Mouse (Mus musculus): ENCODE measurements around the gene Pam.

Gene Pam

DNA sequence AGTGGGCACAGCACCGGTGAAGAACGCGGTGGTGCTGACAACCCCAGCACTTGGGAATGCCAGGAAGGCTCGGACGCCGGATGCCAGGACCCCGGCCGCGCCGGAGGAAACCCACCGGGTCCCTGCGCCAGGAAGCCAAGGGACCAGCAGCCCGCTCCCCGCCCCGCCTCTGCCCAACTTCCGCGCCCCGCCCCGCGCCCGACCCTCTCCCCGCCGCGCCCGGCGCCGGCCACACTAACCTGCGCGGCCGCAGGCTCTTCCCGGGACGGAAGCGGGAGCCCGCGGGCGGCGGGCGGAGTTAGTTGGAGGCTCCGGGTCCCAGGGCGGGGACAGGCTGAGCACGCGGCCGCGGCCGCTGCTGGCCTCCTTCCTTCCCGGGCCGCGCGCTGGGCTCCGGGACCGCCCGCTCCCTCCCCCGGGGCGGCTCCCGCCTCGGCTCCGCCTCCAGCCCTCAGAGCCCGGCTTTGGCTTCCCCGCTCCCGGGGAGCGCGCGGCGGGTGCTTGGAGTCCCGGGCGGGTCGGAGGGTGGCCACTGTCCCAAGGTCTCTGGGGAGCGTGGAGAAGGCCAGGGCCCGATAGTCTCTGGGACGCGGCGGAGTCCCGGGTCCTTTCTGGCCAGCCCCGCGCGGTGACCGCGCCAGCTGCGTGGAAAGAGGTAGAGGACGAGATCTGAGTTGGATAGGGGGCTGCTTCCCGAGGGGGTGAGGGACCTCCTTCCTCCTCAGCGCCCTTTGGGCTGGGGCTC is at the start of gene Pam:
TSS of gene Pam (minus strand) at position 401 of the 745 bp plus-strand sequence.
- DNase-seq (ENCODE audit: low spot score), result peak; percentile 82

GRCm38 (mm10) chr1:98144845-98145244 is 49.4 kb upstream of the Pam start:
- no peak for DNase-seq (ENCODE audit: low spot score)

GRCm38 (mm10) chr1:98131244-98131643 is 35.8 kb upstream of the Pam start:
- DNase-seq (ENCODE audit: low spot score), result no peak

GRCm38 (mm10) chr1:98129561-98130347 is 34.3 kb upstream of the Pam start:
- no peak for DNase-seq (ENCODE audit: low spot score)

- no peak for DNase-seq (ENCODE audit: low spot score)
Observed at GRCm38 (mm10) chr1:98129111-98129510, 33.7 kb upstream of the Pam start.

DNA sequence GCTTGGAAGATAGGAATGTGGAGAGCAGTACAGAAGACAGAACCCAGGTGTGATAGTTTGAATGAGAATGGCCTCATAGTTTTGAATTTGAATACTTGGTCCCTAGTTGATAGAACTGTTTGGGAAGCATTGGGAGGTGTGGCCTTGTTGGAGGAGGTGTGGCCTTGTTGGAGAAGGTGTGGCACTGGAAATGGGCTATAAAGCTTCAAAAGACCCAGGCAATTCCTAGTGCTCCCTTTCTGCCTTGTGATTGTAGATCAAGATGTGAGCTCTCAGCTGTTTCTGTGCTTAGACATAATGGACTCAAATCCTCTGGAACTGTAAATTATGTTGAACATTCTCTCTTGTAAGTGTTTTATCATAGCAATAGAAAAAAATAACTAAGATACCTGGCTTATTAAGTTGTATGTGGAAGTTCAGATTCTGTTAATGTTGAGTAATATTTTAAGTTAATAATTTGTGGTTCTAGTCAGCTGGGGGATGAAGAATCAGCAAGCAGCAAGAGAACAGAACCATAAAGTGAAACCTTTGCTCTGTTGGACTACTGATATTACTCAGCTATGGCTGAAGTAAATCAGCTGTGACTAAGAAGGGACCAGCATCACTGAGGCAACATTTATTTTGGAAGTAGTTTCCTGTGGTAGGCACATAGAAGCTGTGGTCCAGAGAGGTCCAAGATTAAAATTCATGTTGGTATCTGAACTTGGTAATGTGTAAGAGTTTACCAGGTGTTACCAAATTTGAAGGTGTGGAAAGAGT is 33.1 kb upstream of the Pam start:
- DNase-seq (ENCODE audit: low spot score), result no peak

DNA sequence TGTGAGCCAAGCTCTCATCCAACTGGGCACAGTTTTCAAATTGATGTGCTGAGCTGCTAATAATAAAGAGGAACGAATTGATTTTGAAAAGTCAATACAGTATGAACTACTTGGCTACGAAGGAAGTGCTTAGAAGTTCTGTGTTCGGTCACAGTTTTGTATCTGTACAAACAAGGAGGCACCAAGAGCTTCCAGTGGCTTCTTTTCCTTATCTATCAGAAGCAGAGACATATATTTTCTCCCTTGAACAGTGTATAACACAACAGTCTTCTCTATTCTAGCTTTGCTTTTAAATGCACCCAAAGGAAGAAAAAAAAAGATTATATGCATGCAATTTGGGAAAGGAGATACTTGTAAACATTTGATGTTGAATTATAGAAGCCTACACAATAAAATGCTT is 30.8 kb upstream of the Pam start:
- no peak for DNase-seq (ENCODE audit: low spot score)

GRCm38 (mm10) chr1:98124727-98125126 is 29.3 kb upstream of the Pam start:
- DNase-seq (ENCODE audit: low spot score), result no peak

DNA sequence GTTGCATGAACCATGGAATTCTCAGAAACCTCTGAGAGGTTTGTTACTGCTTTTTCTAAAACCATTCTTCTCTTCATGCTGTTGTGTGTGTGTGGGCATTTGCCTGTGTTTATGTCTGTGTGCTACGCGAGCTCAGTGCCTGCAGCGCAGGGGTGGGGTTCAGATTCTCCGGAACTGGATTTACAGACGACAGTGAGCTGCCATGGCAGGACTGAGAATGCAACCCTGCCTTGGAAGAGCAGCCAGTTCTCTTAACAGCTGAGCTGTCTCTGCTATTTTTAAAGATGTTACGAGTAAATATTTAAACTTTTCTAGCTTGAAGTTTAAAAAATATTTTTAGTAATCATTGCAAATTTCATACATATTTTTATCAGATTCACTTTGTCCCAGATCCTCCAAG is 24.1 kb upstream of the Pam start:
- DNase-seq (ENCODE audit: low spot score), result no peak

DNA sequence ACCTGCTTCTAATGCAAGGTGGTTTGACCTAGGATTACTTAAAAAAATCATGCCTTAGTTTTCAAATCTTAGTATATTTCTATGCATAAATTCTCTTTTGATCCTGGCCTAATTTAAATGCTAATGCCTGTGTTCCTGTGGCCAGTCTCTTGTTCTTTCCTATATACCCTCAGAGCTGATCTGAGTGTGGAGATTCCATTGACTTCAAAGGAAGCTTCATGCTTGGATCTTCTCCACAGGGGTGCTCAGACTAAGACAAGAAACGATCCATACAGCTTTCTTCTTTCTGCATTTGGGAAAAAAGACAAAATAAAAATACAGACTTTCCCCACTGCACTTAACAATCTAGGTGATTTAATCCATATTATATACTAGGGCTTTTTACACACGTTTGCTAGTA is 12.2 kb upstream of the Pam start:
- DNase-seq (ENCODE audit: low spot score), result no peak

DNA sequence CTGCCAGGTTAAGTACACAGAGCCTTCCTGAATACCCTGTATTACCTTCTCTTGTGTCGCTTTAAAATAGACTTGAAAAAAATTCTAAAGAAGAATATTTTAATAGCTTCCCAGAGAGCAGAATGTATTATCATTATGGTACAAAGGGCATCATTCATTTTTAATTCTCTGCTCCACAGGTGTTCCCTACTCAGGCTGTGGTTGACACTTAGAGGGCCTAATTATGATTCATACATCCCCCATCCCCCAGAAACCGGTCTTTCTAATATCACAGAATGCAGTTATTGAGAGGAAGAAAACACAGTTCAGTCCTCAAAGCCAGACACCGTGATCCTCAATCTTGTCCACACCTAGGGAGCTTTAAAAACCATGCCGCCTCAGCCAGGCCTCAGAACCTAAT is 4.0 kb upstream of the Pam start:
- no peak for DNase-seq (ENCODE audit: low spot score)

DNA sequence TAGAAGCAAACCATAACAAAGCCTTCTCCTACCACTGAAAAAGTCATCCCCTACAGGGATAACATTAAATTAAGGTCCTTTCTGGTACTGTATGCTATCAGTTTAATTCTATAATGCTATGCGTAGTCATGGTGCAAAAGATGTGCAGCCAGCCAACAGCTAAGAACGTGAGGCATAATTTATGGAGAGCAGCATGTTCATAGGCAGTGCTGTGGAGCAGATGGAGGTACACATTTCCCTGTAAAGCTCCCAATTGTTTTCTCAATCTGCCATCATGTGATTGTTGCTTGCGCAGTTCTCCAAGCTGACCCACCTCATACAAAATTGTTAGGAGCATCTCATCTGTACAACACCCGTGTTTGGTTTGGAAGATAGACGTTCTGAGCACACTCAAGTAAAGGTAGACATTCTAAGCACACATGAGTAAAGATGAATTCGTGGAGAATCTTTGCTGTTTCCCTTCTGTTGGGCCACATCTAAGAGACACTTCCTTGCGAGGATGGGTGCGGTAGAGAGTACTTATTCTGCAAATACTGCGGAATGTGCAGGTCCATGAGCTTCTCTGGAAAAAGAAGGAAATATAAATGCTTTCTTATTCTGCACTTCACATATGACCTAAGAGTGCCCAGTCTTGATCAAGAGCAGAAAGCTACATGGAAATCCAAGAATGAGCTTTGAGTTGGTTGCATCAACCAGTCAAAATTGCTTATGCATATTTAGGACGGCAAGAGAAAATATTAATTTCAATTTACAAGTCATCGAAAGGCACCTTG is 2.7 kb upstream of the Pam start:
- no peak for DNase-seq (ENCODE audit: low spot score)

- no peak for DNase-seq (ENCODE audit: low spot score)
Observed at GRCm38 (mm10) chr1:98096396-98096935, 1.0 kb upstream of the Pam start.

DNA sequence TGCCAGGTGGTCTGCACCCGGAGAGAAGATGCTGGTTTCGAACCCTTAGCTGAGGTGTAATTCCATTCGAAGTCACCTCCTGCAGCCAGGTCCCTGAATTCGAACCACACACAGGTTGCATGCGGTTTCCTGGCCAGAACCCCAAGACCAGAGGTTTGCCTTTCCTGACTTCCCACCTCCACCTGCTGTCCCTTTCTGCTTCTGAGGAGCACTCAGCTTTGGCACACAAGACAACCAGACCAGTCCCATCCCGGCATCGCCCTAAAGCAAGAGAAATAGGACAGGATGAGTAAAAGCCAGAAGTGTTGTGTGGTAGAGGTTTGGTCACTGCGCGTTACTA is 515 bp upstream of the Pam start:
- no peak for DNase-seq (ENCODE audit: low spot score)

GRCm38 (mm10) chr1:98094811-98095245 is 618 bp downstream of the Pam start:
- peak; percentile 63 for DNase-seq (ENCODE audit: low spot score)

- no peak for DNase-seq (ENCODE audit: low spot score)
Observed at GRCm38 (mm10) chr1:98089336-98089975, 6.0 kb downstream of the Pam start.

- DNase-seq (ENCODE audit: low spot score), result no peak
Observed at GRCm38 (mm10) chr1:98086456-98086855, 9.0 kb downstream of the Pam start.

DNA sequence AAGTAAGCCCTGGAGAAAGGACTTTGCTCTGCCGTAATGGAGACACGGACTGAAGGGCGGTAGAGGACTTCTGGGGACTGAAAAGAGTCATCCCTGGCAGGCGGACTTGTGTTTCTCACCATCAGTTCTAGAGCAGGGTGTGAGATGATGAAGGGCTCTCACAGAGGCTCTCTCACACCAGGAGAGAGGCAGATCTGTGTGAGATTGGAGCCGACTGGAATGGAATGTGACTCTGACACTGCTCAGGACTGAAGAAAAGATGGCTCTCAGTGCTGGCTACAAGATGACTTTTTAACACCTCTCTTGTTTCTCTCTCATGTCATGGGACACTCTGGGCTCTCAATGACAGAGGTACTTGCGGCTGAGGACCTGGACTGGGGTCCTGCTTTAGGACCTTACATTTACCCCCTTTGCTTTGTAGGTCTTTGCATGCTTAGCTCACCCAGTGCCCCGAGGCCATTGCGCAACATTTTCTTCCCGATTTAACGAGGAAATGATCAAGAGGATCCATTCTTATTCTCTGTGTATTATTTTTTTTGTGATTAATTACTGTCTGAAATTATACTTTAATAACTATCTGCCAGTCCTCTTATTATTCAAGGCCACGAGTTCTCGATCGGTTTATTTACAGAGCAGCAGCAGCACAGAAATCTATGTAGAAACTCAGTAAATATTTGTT is 10.7 kb downstream of the Pam start:
- no peak for DNase-seq (ENCODE audit: low spot score)

DNA sequence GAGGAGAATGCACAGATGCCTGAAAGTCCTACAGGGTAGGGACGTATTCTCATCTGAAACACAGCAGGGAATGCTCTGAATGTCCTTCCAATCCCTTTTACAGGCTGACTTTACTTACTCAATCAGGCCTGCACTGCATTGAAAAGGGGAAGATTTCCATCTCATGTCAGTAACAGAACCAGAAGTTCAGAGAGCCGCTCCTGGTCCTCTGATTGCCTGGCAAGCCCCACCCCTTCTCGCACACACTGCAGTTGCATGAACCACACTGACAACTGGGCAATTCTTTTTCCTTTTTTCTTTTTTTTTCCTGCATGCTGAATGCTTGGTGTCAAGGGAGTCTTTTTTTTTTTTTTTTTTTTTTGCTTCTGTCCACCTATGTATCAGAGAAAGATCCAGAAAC is 11.9 kb downstream of the Pam start:
- DNase-seq (ENCODE audit: low spot score), result no peak

- no peak for DNase-seq (ENCODE audit: low spot score)
Observed at GRCm38 (mm10) chr1:98082988-98083387, 12.5 kb downstream of the Pam start.

DNA sequence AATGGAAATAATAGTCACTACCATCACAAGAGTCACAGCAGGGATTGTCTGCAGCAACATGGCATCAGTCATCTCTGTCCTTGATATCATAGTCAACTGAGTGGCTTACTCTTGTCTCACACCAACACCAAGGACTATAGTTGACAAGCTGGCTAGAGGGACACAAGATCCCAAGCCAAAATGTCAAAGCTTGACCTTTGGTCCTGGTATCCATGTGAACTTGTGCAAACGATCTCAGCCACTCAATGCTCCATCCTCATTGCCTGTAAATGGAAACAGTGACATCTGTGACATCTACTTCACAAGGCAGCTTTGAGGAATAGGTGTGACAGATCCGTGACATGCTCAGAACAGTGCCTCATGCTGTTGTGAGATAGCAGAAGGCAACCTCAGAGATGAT is 15.0 kb downstream of the Pam start:
- DNase-seq (ENCODE audit: low spot score), result no peak

Data from embryo, embryonic 10.5 days (tissue).